Mouse (Mus musculus) heart, adult 2 months (tissue): ENCODE results near the gene Sema3f. TPM values are rescaled to one million over a fixed set of nuclear protein-coding genes. Genes with fewer than 3 reads are reported as not detected.
A peak's percentile ranks its signal among the peaks of the same experiment; 100 is the strongest.

ENCODE experiments used
- DNase-seq, 2 experiments: peaks; one replicate each; pipeline ENCODE4 v3.0.0; 2021
- H3K27ac ChIP-seq: fragments of 200-600 bp; 2 replicates; pipeline ENCODE4 v1.8.1; 2022
- H3K27me3 ChIP-seq: fragments of 200-500 bp; 2 replicates; pipeline ENCODE4 v1.6.1; 2012; ENCODE audit warnings: mild to moderate bottlenecking, low read length, inconsistent platforms, mixed read lengths; ENCODE audit not compliant: control insufficient read depth, insufficient read depth
- H3K36me3 ChIP-seq: fragments of 200-500 bp; 2 replicates; pipeline ENCODE4 v1.6.1; 2012; ENCODE audit warnings: low read length, inconsistent platforms; ENCODE audit not compliant: control insufficient read depth, insufficient read depth
- H3K4me1 ChIP-seq: fragments of 200-500 bp; 2 replicates; pipeline ENCODE4 v1.6.1; 2011; ENCODE audit warnings: low read length; ENCODE audit not compliant: control insufficient read depth, insufficient read depth
- H3K4me3 ChIP-seq: fragments of 200-600 bp; 2 replicates; pipeline ENCODE4 v1.8.1; 2022
- H3K79me2 ChIP-seq: fragments of 200-500 bp; replicated peaks from 2 replicates; pipeline ENCODE4 v1.6.1; 2012; ENCODE audit warnings: mild to moderate bottlenecking, inconsistent platforms, low read length, moderate library complexity, mixed read lengths; ENCODE audit not compliant: control insufficient read depth, insufficient read depth
- H3K9ac ChIP-seq: fragments of 200-500 bp; 2 replicates; pipeline ENCODE4 v1.6.1; 2012; ENCODE audit warnings: low read depth, mild to moderate bottlenecking, control low read depth, inconsistent platforms, low read length, mixed read lengths
- CTCF ChIP-seq: fragments of 200-600 bp; IDR thresholded peaks from 2 replicates; pipeline ENCODE4 v1.8.1; 2022; ENCODE audit warnings: antibody characterized with exemption, mild to moderate bottlenecking, moderate library complexity
- EP300 ChIP-seq: fragments of 200-500 bp; IDR thresholded peaks from 2 replicates; pipeline ENCODE4 v1.6.1; 2011; ENCODE audit warnings: low read depth, low read length, control low read depth; ENCODE audit not compliant: insufficient read depth
- POLR2A ChIP-seq: fragments of 200-500 bp; IDR thresholded peaks from 2 replicates; pipeline ENCODE4 v1.6.1; 2011; ENCODE audit warnings: mild to moderate bottlenecking, low read depth, low read length, control low read depth; ENCODE audit not compliant: insufficient read depth
- WGBS: fragments of 180-500 bp; shearing (Covaris S2); methylation state at CpG from one replicate; pipeline ENCODE4 v1.1.7; 2018; 5-methylcytosine and 5-hydroxymethylcytosine counted together
- intact Hi-C: fragments of 180-260 bp; cut with DNase I; formaldehyde crosslinking; loops from one replicate; pipeline ENCODE4 v1.15.1; 2025
- polyA plus RNA-seq: library from polyadenylated mRNA; depleted of rRNA; stranded (reverse); fragments of >200 nt; gene quantifications from 2 replicates; pipeline ENCODE4 v1.2.3, GENCODE M21; 2012
- total RNA-seq, 2 experiments: library from RNA; stranded (reverse); gene quantifications; 2 replicates each; pipeline ENCODE4 v1.2.3; 2021

The Sema3f gene
- total and polyA plus RNA-seq, 3 experiments = 13.4 to 31.8 (median 16.8) TPM

DNA sequence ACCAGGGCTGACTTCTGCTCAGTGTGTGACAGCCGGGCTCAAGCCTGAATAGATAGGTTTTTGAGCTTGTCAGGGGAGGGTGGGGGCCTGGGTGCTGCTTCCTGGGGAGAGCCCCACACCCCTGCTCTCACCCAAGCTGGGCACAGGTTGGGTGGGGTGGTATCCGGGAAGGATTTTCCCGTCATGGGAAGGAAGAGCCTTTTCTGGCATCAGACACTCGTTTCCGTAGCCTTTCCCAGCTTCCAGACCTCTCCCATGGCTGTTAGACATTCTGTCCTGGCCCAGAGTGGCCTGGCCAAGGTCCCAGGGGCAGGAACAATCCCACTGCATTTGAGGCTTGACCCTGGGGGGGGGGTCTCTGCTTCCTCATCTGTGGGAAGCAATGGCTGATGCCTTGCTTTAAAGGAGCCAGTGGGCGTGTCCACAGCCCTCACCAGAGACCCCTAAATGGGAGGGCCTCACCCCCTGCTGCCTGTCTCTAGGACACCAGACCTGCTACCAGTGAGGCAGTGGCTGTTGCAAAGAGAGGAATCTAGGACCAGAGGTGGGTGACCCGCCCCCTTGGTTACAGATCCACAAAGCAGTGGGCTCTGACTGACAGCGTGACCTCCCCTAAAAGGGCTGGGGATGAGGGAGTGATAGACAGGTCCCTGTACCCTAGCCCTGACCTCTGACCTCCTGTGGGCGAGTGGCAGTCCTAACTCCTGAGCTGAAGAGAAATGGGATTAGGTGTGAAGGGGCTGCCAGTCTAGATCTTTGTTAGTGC, 13.2 kb downstream of the Sema3f start:
- Histone ChIP-seq H3K9ac (0 out of 2 replicates have a peak overlapping the region, but pooled peaks have one; percentile 13), H3K79me2 (no peaks in the 10 kb centered on the region), H3K27ac (peak overlapping the region; percentile 72), H3K27me3 (no peaks in the 10 kb centered on the region), H3K4me1 (peaks cover 33% of the 10 kb centered on the region), H3K4me3 (no peak overlapping the region), H3K36me3 (no peaks in the 10 kb centered on the region)
- DNase-seq = peak in 1 of 2 experiments; percentile 47
- intact Hi-C loops = no loop called here
- TF ChIP-seq EP300 = peak; percentile 42; the same call in 1 of the 2 replicates
- TF ChIP-seq CTCF = no peak
- WGBS = 57% methylated on average over 9 of the region's 9 CpGs

- H3K79me2 ChIP-seq = no peaks in the 10 kb centered on the region
- TF ChIP-seq CTCF = no peak
- no peak for TF ChIP-seq POLR2A
- TF ChIP-seq EP300 = no peak
- H3K36me3 ChIP-seq = no peaks in the 10 kb centered on the region
- peaks cover 27% of the 10 kb centered on the region for H3K4me1 ChIP-seq
- WGBS = 45% methylated on average over 6 of the region's 6 CpGs
- H3K27me3 ChIP-seq = no peaks in the 10 kb centered on the region
- no peak for DNase-seq
- no peak overlapping the region for H3K4me3 ChIP-seq
- no peak overlapping the region for H3K9ac ChIP-seq
- peak overlapping the region; percentile 72 for H3K27ac ChIP-seq
- intact Hi-C loops = no loop called here
Measured at GRCm38 (mm10) chr9:107696106-107696479, 14.2 kb downstream of the Sema3f start.

GRCm38 (mm10) chr9:107695441-107696105, 14.7 kb downstream of the Sema3f start:
- no peaks in the 10 kb centered on the region for H3K27me3 ChIP-seq
- WGBS = 55% methylated on average over 12 of the region's 12 CpGs
- H3K4me3 ChIP-seq = no peak overlapping the region
- H3K27ac ChIP-seq = peak overlapping the region; percentile 72
- H3K4me1 ChIP-seq = peaks cover 27% of the 10 kb centered on the region
- no peak overlapping the region for H3K9ac ChIP-seq
- no peaks in the 10 kb centered on the region for H3K36me3 ChIP-seq
- intact Hi-C loops = no loop called here
- no peak for DNase-seq
- no peak for TF ChIP-seq EP300
- TF ChIP-seq POLR2A = no peak
- H3K79me2 ChIP-seq = no peaks in the 10 kb centered on the region

- DNase-seq = no peak
- peak overlapping the region; percentile 72 for H3K27ac ChIP-seq
- H3K27me3 ChIP-seq = no peaks in the 10 kb centered on the region
- no peak overlapping the region for H3K4me3 ChIP-seq
- no peak overlapping the region for H3K9ac ChIP-seq
- TF ChIP-seq CTCF = no peak
- TF ChIP-seq POLR2A = no peak
- no peak for TF ChIP-seq EP300
- H3K79me2 ChIP-seq = no peaks in the 10 kb centered on the region
- 39% methylated on average over 7 of the region's 7 CpGs for WGBS
- H3K36me3 ChIP-seq = no peaks in the 10 kb centered on the region
- peaks cover 23% of the 10 kb centered on the region for H3K4me1 ChIP-seq
- intact Hi-C loops = no loop called here
Measured at GRCm38 (mm10) chr9:107694627-107695026, 15.6 kb downstream of the Sema3f start.

- Histone ChIP-seq H3K4me3 (no peak overlapping the region), H3K27ac (no peak overlapping the region), H3K79me2 (no peaks in the 10 kb centered on the region), H3K4me1 (peaks cover 18% of the 10 kb centered on the region), H3K27me3 (no peaks in the 10 kb centered on the region), H3K9ac (no peak overlapping the region), H3K36me3 (no peaks in the 10 kb centered on the region)
- TF ChIP-seq POLR2A (no peak), CTCF (peak; percentile 23; the same call in 1 of the 2 replicates)
- DNase-seq = no peak
- 79% methylated on average over 4 of the region's 4 CpGs for WGBS
- intact Hi-C loops = no loop called here
Measured at GRCm38 (mm10) chr9:107693433-107693987, 16.8 kb downstream of the Sema3f start.

GRCm38 (mm10) chr9:107692785-107693184, 17.5 kb downstream of the Sema3f start:
- Histone ChIP-seq H3K9ac (no peak overlapping the region), H3K4me3 (no peak overlapping the region), H3K4me1 (peaks cover 18% of the 10 kb centered on the region), H3K36me3 (no peaks in the 10 kb centered on the region), H3K27ac (no peak overlapping the region), H3K27me3 (no peaks in the 10 kb centered on the region), H3K79me2 (no peaks in the 10 kb centered on the region)
- DNase-seq = no peak
- WGBS = 57% methylated on average over 5 of the region's 5 CpGs
- intact Hi-C loops = no loop called here
- TF ChIP-seq CTCF = no peak
